Mouse (Mus musculus) limb, embryonic 10.5 days (tissue): ENCODE results near the gene Vamp2. TPM values are rescaled to one million over a fixed set of nuclear protein-coding genes. Genes with fewer than 3 reads are reported as not detected.

Experiments used
- DNase-seq: peaks from one replicate; pipeline ENCODE4 v3.0.0-alpha.2; 2017; ENCODE audit warnings: low spot score
- H3K27ac ChIP-seq: fragments of 300-500 bp; sonication (generic); 2 replicates; pipeline ENCODE4 v1.5.1; 2016; ENCODE audit warnings: mild to moderate bottlenecking
- H3K27me3 ChIP-seq: fragments of 300-500 bp; sonication (generic); 2 replicates; pipeline ENCODE4 v1.6.1; 2016; ENCODE audit warnings: low read depth, mild to moderate bottlenecking; ENCODE audit not compliant: poor library complexity, severe bottlenecking
- H3K36me3 ChIP-seq: fragments of 300-500 bp; sonication (generic); 2 replicates; pipeline ENCODE4 v1.6.1; 2016; ENCODE audit warnings: mild to moderate bottlenecking, moderate library complexity
- H3K4me1 ChIP-seq: fragments of 300-500 bp; sonication (generic); 2 replicates; pipeline ENCODE4 v1.6.1; 2016
- H3K4me3 ChIP-seq: fragments of 300-500 bp; sonication (generic); 2 replicates; pipeline ENCODE4 v1.5.1; 2016; ENCODE audit warnings: mild to moderate bottlenecking, moderate library complexity
- H3K9me3 ChIP-seq: fragments of 300-500 bp; sonication (generic); replicated peaks from 2 replicates; pipeline ENCODE4 v1.6.1; 2016; ENCODE audit warnings: mild to moderate bottlenecking
- WGBS: fragments of 180-500 bp; shearing (Covaris S2); methylation state at CpG from one replicate; pipeline ENCODE4 v1.1.7; 2016; 5-methylcytosine and 5-hydroxymethylcytosine counted together
- polyA plus RNA-seq: library from polyadenylated mRNA; unstranded; fragments of >200 nt; fragmentation: Nextera tagmentation; extraction: Ambion mirVana; gene quantifications from 2 replicates; pipeline ENCODE4 v1.2.1, GENCODE M21; 2016

The Vamp2 gene
- polyA plus RNA-seq, 1 experiment from 2014 or later = 72.1 TPM

- 93% methylated on average over 20 of the region's 20 CpGs for WGBS
- peaks cover 53% of the 10 kb centered on the region for H3K36me3 ChIP-seq
- H3K27ac ChIP-seq = peak overlapping the region; percentile 86
- no peak for DNase-seq
- H3K4me1 ChIP-seq = peaks cover 52% of the 10 kb centered on the region
- no peaks in the 10 kb centered on the region for H3K27me3 ChIP-seq
- H3K9me3 ChIP-seq = no peaks in the 10 kb centered on the region
- H3K4me3 ChIP-seq = peak overlapping the region; percentile 65
Measured at GRCm38 (mm10) chr11:69100639-69101360, 12.5 kb downstream of the Vamp2 start.

GRCm38 (mm10) chr11:69101604-69102402, 13.5 kb downstream of the Vamp2 start:
- WGBS = 90% methylated on average over 21 of the region's 21 CpGs
- H3K4me3 ChIP-seq = no peak overlapping the region

GRCm38 (mm10) chr11:69102403-69102725, 14.1 kb downstream of the Vamp2 start:
- 90% methylated on average over 7 of the region's 7 CpGs for whole genome bisulfite sequencing
- H3K36me3 ChIP-seq = peaks cover 69% of the 10 kb centered on the region

More at GRCm38 (mm10) chr11:69101604-69102402, 13.5 kb downstream of the Vamp2 start:
- peaks cover 42% of the 10 kb centered on the region for H3K4me1 ChIP-seq
- no peak for DNase-seq
- H3K36me3 ChIP-seq = peaks cover 63% of the 10 kb centered on the region
- H3K27me3 ChIP-seq = no peaks in the 10 kb centered on the region
- H3K9me3 ChIP-seq = no peaks in the 10 kb centered on the region
- no peak overlapping the region for H3K27ac ChIP-seq

GRCm38 (mm10) chr11:69103121-69103520, 14.8 kb downstream of the Vamp2 start:
- Histone ChIP-seq H3K4me3 (no peak overlapping the region), H3K9me3 (no peaks in the 10 kb centered on the region), H3K27me3 (no peaks in the 10 kb centered on the region), H3K4me1 (peaks cover 29% of the 10 kb centered on the region), H3K27ac (no peak overlapping the region), H3K36me3 (peaks cover 76% of the 10 kb centered on the region)
- no peak for DNase-seq
- 94% methylated on average over 14 of the region's 14 CpGs for WGBS

More at GRCm38 (mm10) chr11:69102403-69102725, 14.1 kb downstream of the Vamp2 start:
- H3K4me3 ChIP-seq = no peak overlapping the region
- no peak overlapping the region for H3K27ac ChIP-seq
- H3K4me1 ChIP-seq = peaks cover 36% of the 10 kb centered on the region
- no peaks in the 10 kb centered on the region for H3K9me3 ChIP-seq
- H3K27me3 ChIP-seq = no peaks in the 10 kb centered on the region
- DNase-seq = no peak

GRCm38 (mm10) chr11:69103531-69104435, 15.5 kb downstream of the Vamp2 start:
- H3K36me3 ChIP-seq = peaks cover 83% of the 10 kb centered on the region
- no peaks in the 10 kb centered on the region for H3K9me3 ChIP-seq
- DNase-seq = no peak
- H3K27me3 ChIP-seq = no peaks in the 10 kb centered on the region
- H3K4me1 ChIP-seq = peaks cover 22% of the 10 kb centered on the region
- WGBS = 90% methylated on average over 15 of the region's 15 CpGs
- no peak overlapping the region for H3K27ac ChIP-seq
- no peak overlapping the region for H3K4me3 ChIP-seq

GRCm38 (mm10) chr11:69104487-69104886, 16.2 kb downstream of the Vamp2 start:
- H3K27ac ChIP-seq = no peak overlapping the region
- 87% methylated on average over 14 of the region's 14 CpGs for WGBS

GRCm38 (mm10) chr11:69105227-69105626, 16.9 kb downstream of the Vamp2 start:
- DNase-seq = no peak
- Histone ChIP-seq H3K36me3 (peaks cover 92% of the 10 kb centered on the region), H3K4me3 (no peak overlapping the region), H3K9me3 (no peaks in the 10 kb centered on the region), H3K27me3 (no peaks in the 10 kb centered on the region), H3K27ac (no peak overlapping the region), H3K4me1 (peaks cover 20% of the 10 kb centered on the region)
- 85% methylated on average over 6 of the region's 6 CpGs for WGBS

More at GRCm38 (mm10) chr11:69104487-69104886, 16.2 kb downstream of the Vamp2 start:
- DNase-seq = no peak
- Histone ChIP-seq H3K9me3 (no peaks in the 10 kb centered on the region), H3K36me3 (peaks cover 90% of the 10 kb centered on the region), H3K4me1 (peaks cover 21% of the 10 kb centered on the region), H3K4me3 (no peak overlapping the region), H3K27me3 (no peaks in the 10 kb centered on the region)

GRCm38 (mm10) chr11:69105796-69106195, 17.5 kb downstream of the Vamp2 start:
- no peak overlapping the region for H3K27ac ChIP-seq
- no peak overlapping the region for H3K4me3 ChIP-seq
- H3K36me3 ChIP-seq = peaks cover 89% of the 10 kb centered on the region
- H3K27me3 ChIP-seq = no peaks in the 10 kb centered on the region
- peaks cover 14% of the 10 kb centered on the region for H3K4me1 ChIP-seq
- no peaks in the 10 kb centered on the region for H3K9me3 ChIP-seq
- WGBS = 89% methylated on average over 2 of the region's 2 CpGs
- no peak for DNase-seq

GRCm38 (mm10) chr11:69106299-69106698, 18.0 kb downstream of the Vamp2 start:
- Histone ChIP-seq H3K27ac (no peak overlapping the region), H3K9me3 (no peaks in the 10 kb centered on the region), H3K4me1 (peaks cover 13% of the 10 kb centered on the region), H3K4me3 (no peak overlapping the region), H3K36me3 (peaks cover 84% of the 10 kb centered on the region), H3K27me3 (no peaks in the 10 kb centered on the region)
- DNase-seq = no peak
- 92% methylated on average over 11 of the region's 11 CpGs for WGBS

GRCm38 (mm10) chr11:69106842-69107241, 18.6 kb downstream of the Vamp2 start:
- DNase-seq = no peak
- Histone ChIP-seq H3K9me3 (no peaks in the 10 kb centered on the region), H3K4me3 (no peak overlapping the region), H3K27ac (peak overlapping the region; percentile 30; the same call in 1 of the 2 replicates), H3K4me1 (peaks cover 19% of the 10 kb centered on the region), H3K27me3 (no peaks in the 10 kb centered on the region), H3K36me3 (peaks cover 78% of the 10 kb centered on the region)
- 86% methylated on average over 11 of the region's 11 CpGs for WGBS

GRCm38 (mm10) chr11:69107676-69108075, 19.4 kb downstream of the Vamp2 start:
- Histone ChIP-seq H3K4me3 (peak overlapping the region; percentile 19; the same call in 1 of the 2 replicates), H3K27ac (no peak overlapping the region), H3K27me3 (peaks cover 2% of the 10 kb centered on the region; the same call in 1 of the 2 replicates), H3K36me3 (peaks cover 70% of the 10 kb centered on the region), H3K9me3 (no peaks in the 10 kb centered on the region), H3K4me1 (peaks cover 26% of the 10 kb centered on the region)
- DNase-seq = no peak
- 90% methylated on average over 11 of the region's 11 CpGs for WGBS

- no peak overlapping the region for H3K27ac ChIP-seq
- WGBS = 93% methylated on average over 9 of the region's 9 CpGs
- 0 out of 2 replicates have a peak overlapping the region, but pooled peaks have one; percentile 19 for H3K4me3 ChIP-seq
- peaks cover 26% of the 10 kb centered on the region for H3K4me1 ChIP-seq
- no peak for DNase-seq
- no peaks in the 10 kb centered on the region for H3K9me3 ChIP-seq
- peaks cover 64% of the 10 kb centered on the region for H3K36me3 ChIP-seq
- peaks cover 8% of the 10 kb centered on the region; the same call in 1 of the 2 replicates for H3K27me3 ChIP-seq
Measured at GRCm38 (mm10) chr11:69108223-69108622, 19.9 kb downstream of the Vamp2 start.
